Mouse (Mus musculus) intestine, embryonic 16.5 days (tissue): ENCODE measurements around the gene Zfp189. TPM values are rescaled to one million over a fixed set of nuclear protein-coding genes. Genes with fewer than 3 reads are reported as not detected.

Source experiments
- ATAC-seq: fragments of 200-750 bp; cut with Nextera tagmentation; 2 replicates; pipeline ENCODE4 v1.8.0; 2017; ENCODE audit warnings: moderate TSS enrichment, moderate library complexity
- H3K27ac ChIP-seq: fragments of 300-500 bp; sonication (generic); 2 replicates; pipeline ENCODE4 v1.5.1; 2014; ENCODE audit warnings: mild to moderate bottlenecking, low read length
- H3K27me3 ChIP-seq: fragments of 300-500 bp; sonication (generic); replicated peaks from 2 replicates; pipeline ENCODE4 v1.6.1; 2014; ENCODE audit warnings: low read length, control low read depth, mixed read lengths; ENCODE audit not compliant: control insufficient read depth, insufficient read depth
- H3K36me3 ChIP-seq: fragments of 300-500 bp; sonication (generic); 2 replicates; pipeline ENCODE4 v1.6.1; 2014; ENCODE audit warnings: low read length, control low read depth; ENCODE audit not compliant: control insufficient read depth, insufficient read depth
- H3K4me1 ChIP-seq: fragments of 300-500 bp; sonication (generic); 2 replicates; pipeline ENCODE4 v1.6.1; 2014; ENCODE audit warnings: low read length, control low read depth, mixed read lengths; ENCODE audit not compliant: control insufficient read depth, insufficient read depth
- H3K4me2 ChIP-seq: fragments of 300-500 bp; sonication (generic); 2 replicates; pipeline ENCODE4 v1.6.1; 2014; ENCODE audit warnings: low read depth, low read length, control low read depth
- H3K4me3 ChIP-seq: fragments of 300-500 bp; sonication (generic); 2 replicates; pipeline ENCODE4 v1.5.1; 2014; ENCODE audit warnings: mild to moderate bottlenecking, low read length
- H3K9ac ChIP-seq: fragments of 300-500 bp; sonication (generic); 2 replicates; pipeline ENCODE4 v1.6.1; 2014; ENCODE audit warnings: low read depth, low read length
- H3K9me3 ChIP-seq: fragments of 300-500 bp; sonication (generic); 2 replicates; pipeline ENCODE4 v1.6.1; 2016; ENCODE audit warnings: low read length, control low read depth; ENCODE audit not compliant: control insufficient read depth
- WGBS: fragments of 180-500 bp; shearing (Covaris S2); extraction: QIAGEN DNeasy Blood & Tissue Kit; methylation state at CpG from one replicate; pipeline ENCODE4 v1.1.7; 2014; 5-methylcytosine and 5-hydroxymethylcytosine counted together
- polyA plus RNA-seq: library from polyadenylated mRNA; unstranded; fragments of >200 nt; fragmentation: Nextera tagmentation; extraction: Ambion mirVana; gene quantifications from 2 replicates; pipeline ENCODE4 v1.2.1, GENCODE M21; 2015

Zfp189 gene
- polyA plus RNA-seq, 1 experiment from 2014 or later, result 4.8 TPM

DNA sequence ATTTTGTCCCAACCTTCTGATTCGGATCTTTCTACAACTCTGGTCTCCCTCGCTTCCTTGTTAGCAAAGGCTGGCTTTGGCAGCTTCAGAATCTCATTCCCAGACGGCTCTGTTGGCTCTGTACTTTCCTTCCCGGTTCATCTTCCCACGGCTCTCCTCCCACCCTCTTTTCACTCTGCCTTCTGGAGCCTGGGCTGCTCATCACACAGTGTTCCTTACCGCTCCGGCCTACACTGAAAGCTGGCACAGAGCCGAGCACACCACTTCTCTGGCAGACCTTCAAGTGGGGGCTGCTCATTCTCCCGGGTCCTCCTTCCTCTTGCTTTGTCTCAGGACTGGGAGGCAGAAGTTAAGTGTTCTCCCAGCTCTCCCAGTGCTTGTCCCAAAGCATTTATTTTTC, 1.6 kb downstream of the Zfp189 start:
- 0 out of 2 replicates have a peak overlapping the region, but pooled peaks have one; percentile 76 for H3K4me2 ChIP-seq
- 66% methylated on average over 9 of the region's 9 CpGs for WGBS
- H3K9me3 ChIP-seq, result no peaks in the 10 kb centered on the region
- H3K9ac ChIP-seq, result no peak overlapping the region
- peaks cover 10% of the 10 kb centered on the region for H3K4me1 ChIP-seq
- H3K27me3 ChIP-seq, result no peaks in the 10 kb centered on the region
- no peak for ATAC-seq
- H3K36me3 ChIP-seq, result no peaks in the 10 kb centered on the region; the same call in 1 of the 2 replicates
- no peak overlapping the region for H3K27ac ChIP-seq
- no peak overlapping the region for H3K4me3 ChIP-seq

DNA sequence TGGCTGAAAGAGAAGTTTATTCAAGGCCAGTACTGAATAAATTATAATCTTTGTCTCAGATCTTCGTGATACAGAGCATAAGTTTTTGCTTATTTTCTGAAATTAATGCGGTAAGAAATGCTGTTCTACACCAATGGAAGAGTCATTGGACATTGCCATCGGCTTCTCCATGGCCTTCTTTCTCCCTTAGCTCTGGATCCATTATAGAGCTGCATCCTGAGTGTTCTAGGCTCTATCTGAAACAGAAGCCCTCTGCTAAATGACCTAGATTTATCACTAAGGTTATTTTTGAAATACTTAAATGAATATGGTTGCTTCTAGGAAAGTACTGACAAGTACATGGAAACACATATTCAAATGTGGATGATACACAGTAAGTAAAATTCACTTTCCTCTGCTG, 14.1 kb downstream of the Zfp189 start:
- H3K4me2 ChIP-seq, result no peak overlapping the region
- H3K9me3 ChIP-seq, result peaks cover 7% of the 10 kb centered on the region
- H3K27me3 ChIP-seq, result no peaks in the 10 kb centered on the region
- H3K27ac ChIP-seq, result no peak overlapping the region
- WGBS, result 91% methylated on average over 3 of the region's 3 CpGs
- no peaks in the 10 kb centered on the region for H3K4me1 ChIP-seq
- H3K4me3 ChIP-seq, result no peak overlapping the region
- no peak overlapping the region for H3K9ac ChIP-seq
- H3K36me3 ChIP-seq, result peaks cover 8% of the 10 kb centered on the region
- ATAC-seq, result no peak

DNA sequence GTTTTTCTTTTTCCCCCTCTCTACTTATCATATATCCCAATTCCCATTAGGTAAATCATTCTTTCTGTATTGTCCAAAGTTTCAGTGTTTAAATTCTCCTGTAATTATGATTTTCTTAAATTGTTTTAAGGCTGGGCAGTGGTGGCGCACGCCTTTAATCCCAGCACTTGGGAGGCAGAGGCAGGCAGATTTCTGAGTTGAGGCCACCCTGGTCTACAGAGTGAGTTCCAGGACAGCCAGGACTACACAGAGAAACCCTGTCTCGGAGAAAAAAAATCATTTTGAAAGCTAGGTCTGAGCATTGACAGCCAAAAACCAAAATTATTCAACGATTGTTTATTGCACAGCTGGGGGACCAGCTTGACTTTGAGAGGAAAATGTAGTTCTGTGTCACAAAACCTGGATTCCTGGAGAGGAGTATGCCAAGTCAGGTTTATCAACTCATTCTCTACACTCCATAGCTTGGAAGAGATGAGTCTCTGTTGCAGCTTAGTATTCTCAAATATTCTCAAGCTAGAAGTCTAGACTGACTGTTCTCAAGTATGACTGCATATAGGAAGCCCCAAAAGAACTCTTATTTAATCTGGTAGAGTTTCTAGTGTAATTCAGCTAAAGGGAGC, 14.8 kb downstream of the Zfp189 start:
- ATAC-seq, result no peak
- whole genome bisulfite sequencing, result 91% methylated on average over 4 of the region's 4 CpGs
- Histone ChIP-seq H3K9me3 (no peaks in the 10 kb centered on the region), H3K27ac (no peak overlapping the region), H3K4me2 (no peak overlapping the region), H3K4me1 (no peaks in the 10 kb centered on the region), H3K4me3 (no peak overlapping the region), H3K36me3 (0 out of 2 replicates have a peak, but pooled peaks cover under 1% of the 10 kb centered on the region), H3K9ac (no peak overlapping the region), H3K27me3 (no peaks in the 10 kb centered on the region)

DNA sequence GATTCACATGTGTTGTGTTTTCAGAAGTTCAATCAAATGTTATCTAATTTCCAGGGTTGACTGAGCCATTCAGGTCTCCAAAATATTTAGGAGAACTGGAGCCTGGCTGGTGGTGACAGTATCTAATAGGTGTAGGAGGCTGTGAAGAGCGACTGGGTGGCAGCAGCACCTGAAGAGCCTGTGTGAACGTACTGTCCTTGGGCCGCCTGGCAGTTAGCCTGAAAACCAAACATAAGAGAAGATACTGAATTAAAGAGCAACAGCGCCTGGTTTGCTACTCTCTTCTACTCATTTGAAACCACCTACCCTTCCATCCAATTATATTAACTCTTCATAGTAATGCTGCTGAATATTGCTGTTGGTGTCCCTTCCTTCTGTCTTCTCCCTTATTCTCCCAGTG, 15.7 kb downstream of the Zfp189 start:
- ATAC-seq, result no peak
- no peak overlapping the region for H3K4me3 ChIP-seq
- H3K9ac ChIP-seq, result no peak overlapping the region
- H3K9me3 ChIP-seq, result no peaks in the 10 kb centered on the region
- 88% methylated on average over 4 of the region's 4 CpGs for WGBS
- H3K36me3 ChIP-seq, result no peaks in the 10 kb centered on the region
- H3K27me3 ChIP-seq, result no peaks in the 10 kb centered on the region
- H3K4me1 ChIP-seq, result no peaks in the 10 kb centered on the region
- no peak overlapping the region for H3K27ac ChIP-seq
- no peak overlapping the region for H3K4me2 ChIP-seq

DNA sequence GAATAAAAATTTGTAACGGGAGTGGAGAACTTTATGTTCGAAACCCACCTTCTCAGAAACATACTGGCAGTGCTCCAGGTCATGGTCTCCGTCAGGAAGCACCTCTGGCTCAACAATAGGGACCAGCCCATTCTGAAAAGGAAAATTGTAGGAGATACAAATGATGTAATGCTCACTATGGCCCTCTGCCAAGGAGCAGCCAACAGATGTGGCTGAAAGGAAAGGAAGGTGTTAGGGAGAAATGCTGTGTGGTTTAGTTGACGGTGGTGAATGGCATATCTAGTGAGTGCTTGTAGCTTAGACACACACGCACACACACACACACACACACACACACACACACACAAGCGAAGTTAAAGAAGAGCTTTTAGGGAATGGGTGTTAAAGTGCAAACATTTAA, 18.7 kb downstream of the Zfp189 start:
- Histone ChIP-seq H3K4me3 (no peak overlapping the region), H3K4me1 (no peaks in the 10 kb centered on the region), H3K27ac (no peak overlapping the region), H3K27me3 (no peaks in the 10 kb centered on the region), H3K4me2 (no peak overlapping the region), H3K9ac (no peak overlapping the region), H3K36me3 (0 out of 2 replicates have a peak, but pooled peaks cover 2% of the 10 kb centered on the region), H3K9me3 (no peaks in the 10 kb centered on the region)
- 67% methylated on average over 6 of the region's 6 CpGs for WGBS
- ATAC-seq, result no peak

DNA sequence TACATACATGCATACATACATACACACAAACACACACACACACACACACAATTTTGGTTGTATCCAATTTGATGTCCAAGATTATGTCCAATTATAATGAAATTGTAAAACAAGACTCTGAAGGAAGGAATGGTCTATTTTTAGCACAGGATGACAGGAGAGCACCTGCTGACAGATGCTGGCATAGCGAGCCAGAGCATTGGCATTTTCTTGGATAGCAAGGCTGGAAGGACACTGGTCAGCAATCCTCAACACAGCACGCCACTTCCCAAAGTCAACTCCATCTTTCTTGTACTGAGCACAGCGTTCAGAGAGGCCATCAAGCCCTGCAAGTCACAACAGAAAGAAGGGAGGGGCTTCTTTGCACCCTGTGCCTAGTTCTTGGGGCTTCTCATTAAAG, 20.0 kb downstream of the Zfp189 start:
- Histone ChIP-seq H3K27me3 (no peaks in the 10 kb centered on the region), H3K4me3 (no peak overlapping the region), H3K9me3 (no peaks in the 10 kb centered on the region), H3K4me2 (no peak overlapping the region), H3K27ac (no peak overlapping the region), H3K9ac (no peak overlapping the region), H3K36me3 (0 out of 2 replicates have a peak, but pooled peaks cover 2% of the 10 kb centered on the region), H3K4me1 (no peaks in the 10 kb centered on the region)
- no peak for ATAC-seq
- WGBS, result 80% methylated on average over 3 of the region's 3 CpGs

DNA sequence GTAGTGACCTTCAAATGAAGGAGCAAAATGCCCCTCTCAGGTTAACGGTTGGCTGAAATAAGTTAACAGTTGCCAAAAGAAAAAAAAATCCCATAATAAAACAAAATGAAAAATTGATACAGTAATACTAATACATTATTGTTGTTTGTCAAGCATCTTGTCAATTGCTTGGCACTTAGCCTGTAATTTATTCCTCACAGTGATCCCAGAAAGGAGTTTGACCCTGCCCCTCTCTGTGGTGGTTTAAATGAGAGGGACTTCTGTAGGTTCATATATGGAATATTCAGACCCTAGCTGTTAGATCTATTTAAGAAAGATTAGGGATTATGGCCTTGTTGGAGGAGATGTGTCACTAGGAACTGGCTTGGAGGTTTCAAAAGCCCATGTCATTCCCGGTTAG, 25.1 kb downstream of the Zfp189 start:
- 0 out of 2 replicates have a peak, but pooled peaks cover 2% of the 10 kb centered on the region for H3K36me3 ChIP-seq
- no peak overlapping the region for H3K27ac ChIP-seq
- H3K9me3 ChIP-seq, result no peaks in the 10 kb centered on the region
- peak overlapping the region; percentile 11; the same call in 1 of the 2 replicates for H3K4me3 ChIP-seq
- peak overlapping the region; percentile 30 for H3K4me2 ChIP-seq
- H3K27me3 ChIP-seq, result no peaks in the 10 kb centered on the region
- WGBS, result 89% methylated on average over 2 of the region's 2 CpGs
- ATAC-seq, result no peak
- no peak overlapping the region for H3K9ac ChIP-seq
- H3K4me1 ChIP-seq, result no peaks in the 10 kb centered on the region

DNA sequence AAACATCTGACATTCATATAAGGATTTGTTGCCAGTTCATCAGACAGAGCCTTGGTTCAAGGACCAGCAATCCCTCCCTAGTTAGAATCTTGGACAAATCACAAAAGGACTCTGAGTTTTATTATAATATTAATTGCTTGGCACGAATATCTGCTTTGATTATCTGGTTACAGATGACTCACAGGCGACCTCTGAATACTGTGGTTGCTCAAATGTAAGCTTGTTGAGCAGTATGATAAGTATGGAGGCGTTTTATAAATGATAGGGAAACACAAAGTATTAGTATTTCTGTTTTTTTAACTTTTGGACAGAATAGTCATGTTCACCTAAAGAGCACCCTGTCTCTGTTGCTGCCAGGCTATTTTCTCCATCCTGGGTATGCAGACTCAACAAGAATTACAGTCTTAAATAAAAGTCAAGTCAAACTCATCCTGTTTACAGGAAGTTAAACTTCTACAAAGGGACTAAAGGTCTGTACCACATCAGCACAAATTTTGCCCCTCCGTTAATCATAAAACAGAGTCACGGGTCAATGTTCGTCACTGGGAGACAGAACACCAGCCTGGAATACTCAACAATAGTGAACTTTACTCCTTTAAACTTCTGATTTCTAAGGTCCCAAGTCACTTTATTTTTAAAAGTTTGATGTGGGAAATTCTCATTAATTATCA, 26.0 kb downstream of the Zfp189 start:
- Histone ChIP-seq H3K9me3 (no peaks in the 10 kb centered on the region), H3K27me3 (no peaks in the 10 kb centered on the region), H3K36me3 (0 out of 2 replicates have a peak, but pooled peaks cover 2% of the 10 kb centered on the region), H3K9ac (no peak overlapping the region), H3K4me1 (no peaks in the 10 kb centered on the region), H3K4me2 (peak overlapping the region; percentile 30; the same call in 1 of the 2 replicates), H3K4me3 (peak overlapping the region; percentile 20), H3K27ac (peak overlapping the region; percentile 65)
- ATAC-seq, result peak; percentile 85
- WGBS, result 36% methylated on average over 6 of the region's 6 CpGs

DNA sequence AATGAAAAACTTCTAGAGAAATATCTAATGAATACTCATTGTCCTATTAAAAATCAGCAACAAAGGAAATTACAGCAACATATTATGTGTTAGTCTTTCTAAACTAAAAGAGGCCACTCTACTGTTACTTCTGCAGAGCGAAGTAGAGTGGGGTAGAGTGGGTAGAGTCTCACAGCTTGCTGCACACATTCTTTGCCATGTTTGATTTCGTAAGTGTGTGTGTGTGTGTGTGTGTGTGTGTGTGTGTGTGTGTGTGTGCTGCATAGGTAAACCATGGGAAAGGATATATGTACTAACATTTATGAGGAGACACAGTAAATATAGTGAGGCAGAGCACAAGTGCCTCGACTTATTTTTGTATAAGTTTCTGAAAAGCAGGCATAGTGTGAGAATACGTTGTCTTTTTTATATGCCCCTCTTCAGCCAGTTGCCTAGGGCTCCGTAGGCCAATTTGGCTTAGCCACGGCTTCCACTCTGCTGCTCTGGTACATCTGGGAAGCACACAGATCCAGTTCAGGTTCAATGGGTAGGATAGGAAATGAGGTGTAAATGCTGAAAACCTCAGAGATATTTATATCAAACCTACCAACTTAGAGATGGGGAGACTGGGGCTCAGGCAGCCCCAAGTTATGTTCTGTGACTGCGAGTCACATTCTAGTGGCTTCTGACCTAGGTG, 26.7 kb downstream of the Zfp189 start:
- peak overlapping the region; percentile 50 for H3K4me3 ChIP-seq
- H3K4me2 ChIP-seq, result peak overlapping the region; percentile 46
- ATAC-seq, result peak; percentile 47
- H3K27ac ChIP-seq, result peak overlapping the region; percentile 91
- peak overlapping the region; percentile 66 for H3K9ac ChIP-seq
- no peaks in the 10 kb centered on the region for H3K4me1 ChIP-seq
- 0 out of 2 replicates have a peak, but pooled peaks cover 2% of the 10 kb centered on the region for H3K36me3 ChIP-seq
- H3K27me3 ChIP-seq, result no peaks in the 10 kb centered on the region
- WGBS, result 71% methylated on average over 7 of the region's 7 CpGs
- H3K9me3 ChIP-seq, result no peaks in the 10 kb centered on the region
